ENCODE assay signal across 20 mouse cellular contexts in genomic region chr14:118194219-118194914, GRCm38 (mm10). TPM values are rescaled to one million over a fixed set of nuclear protein-coding genes. Genes with fewer than 3 reads are reported as not detected.
DNase-seq lines count a peak whose midpoint lies in the region; ATAC-seq and TF ChIP-seq lines count a peak whose summit lies in the region.
"Had no signal": no experiment of that assay in that cellular context is flagged by ENCODE, and none has a peak within 500 bp of the region (broad histone marks: within the 10 kb centered on the region; RNA-seq: fewer than 3 reads in every experiment).

No protein-coding gene starts in this region.

- no peak overlapping the region for H3K27ac ChIP-seq in hindbrain, postnatal 0 days
- no peak overlapping the region for H3K27ac ChIP-seq in hindbrain, embryonic 11.5 days (ENCODE audit: low read depth, low read length)
- H3K27ac ChIP-seq in liver, embryonic 13.5 days, result peak overlapping the region; percentile 2; the same call in 1 of the 2 replicates
- H3K27ac ChIP-seq in midbrain, embryonic 13.5 days, result peak overlapping the region; percentile 67; the same call in 1 of the 2 replicates
- H3K27ac ChIP-seq: embryonic facial prominence, embryonic 15.5 days; heart, adult 2 months; limb, embryonic 13.5 days had no signal

- H3K9ac ChIP-seq in hindbrain, postnatal 0 days (replicated peaks; ENCODE audit: low read length), result no peak overlapping the region
- H3K9ac ChIP-seq in hindbrain, embryonic 11.5 days (ENCODE audit: low read depth, low read length), result no peak overlapping the region
- no peak overlapping the region for H3K9ac ChIP-seq in liver, embryonic 13.5 days
- H3K9ac ChIP-seq in midbrain, embryonic 13.5 days (replicated peaks), result no peak overlapping the region
- H3K9ac ChIP-seq: embryonic facial prominence, embryonic 15.5 days; limb, embryonic 13.5 days had no signal

- H3K4me2 ChIP-seq in hindbrain, postnatal 0 days (ENCODE audit: low read depth, low read length), result 0 out of 2 replicates have a peak overlapping the region, but pooled peaks have one; percentile 11
- no peak overlapping the region for H3K4me2 ChIP-seq in hindbrain, embryonic 11.5 days (replicated peaks; ENCODE audit: low read depth, low read length)
- peak overlapping the region; percentile 30 for H3K4me2 ChIP-seq in liver, embryonic 13.5 days
- H3K4me2 ChIP-seq in midbrain, embryonic 13.5 days (replicated peaks), result peak overlapping the region; percentile 40
- H3K4me2 ChIP-seq: embryonic facial prominence, embryonic 15.5 days; limb, embryonic 13.5 days had no signal

- no peaks in the 10 kb centered on the region for H3K27me3 ChIP-seq in hindbrain, postnatal 0 days (ENCODE audit: insufficient read depth, low read length)
- no peaks in the 10 kb centered on the region; the same call in 1 of the 2 replicates for H3K27me3 ChIP-seq in hindbrain, embryonic 11.5 days (ENCODE audit: control insufficient read depth, insufficient read depth, low read length)
- H3K27me3 ChIP-seq in liver, embryonic 13.5 days, result 0 out of 2 replicates have a peak, but pooled peaks cover 3% of the 10 kb centered on the region
- peaks cover 42% of the 10 kb centered on the region for H3K27me3 ChIP-seq in midbrain, embryonic 13.5 days

- WGBS in hindbrain, postnatal 0 days, result 58% methylated on average over 13 of the region's 13 CpGs
- whole genome bisulfite sequencing in hindbrain, embryonic 11.5 days, result 64% methylated on average over 13 of the region's 13 CpGs
- whole genome bisulfite sequencing in liver, embryonic 13.5 days (ENCODE audit: insufficient replicate concordance), result 29% methylated on average over 13 of the region's 13 CpGs
- 32% methylated on average over 13 of the region's 13 CpGs for WGBS in midbrain, embryonic 13.5 days

- no peaks in the 10 kb centered on the region for H3K4me1 ChIP-seq in hindbrain, postnatal 0 days (ENCODE audit: insufficient read depth, low read length)
- H3K4me1 ChIP-seq in hindbrain, embryonic 11.5 days (replicated peaks; ENCODE audit: control insufficient read depth, insufficient read depth, low read length), result no peaks in the 10 kb centered on the region
- peaks cover 13% of the 10 kb centered on the region for H3K4me1 ChIP-seq in liver, embryonic 13.5 days (replicated peaks)
- H3K4me1 ChIP-seq in midbrain, embryonic 13.5 days (replicated peaks), result peaks cover 28% of the 10 kb centered on the region
- H3K4me1 ChIP-seq: embryonic facial prominence, embryonic 15.5 days; limb, embryonic 13.5 days had no signal

- DNase-seq in hindbrain, postnatal 0 days (ENCODE audit: low spot score), result no peak
- DNase-seq in hindbrain, embryonic 11.5 days (ENCODE audit: low spot score), result no peak
- peak; percentile 45 for DNase-seq in c-Kit-positive CD71-positive TER-119-negative erythroid progenitor cells, embryonic 14.5 days (ENCODE audit: low read depth)
- peak; percentile 38 for DNase-seq in liver, embryonic 13.5 days
- DNase-seq in adrenal gland, adult 8-10 months, result no peak
- no peak for DNase-seq in left cerebral cortex, adult 11 months (ENCODE audit: low spot score)
- DNase-seq in testis, postnatal 14 days (ENCODE audit: low spot score), result no peak
- DNase-seq: cerebellum, adult 11 months; heart, adult 2 months; heart, postnatal 10 days; kidney, adult 18-20 months; kidney, postnatal 25 days; lung, postnatal 4 days; thymus, postnatal 25 days had no signal

- ATAC-seq in hindbrain, postnatal 0 days, result no peak
- no peak for ATAC-seq in hindbrain, embryonic 11.5 days (ENCODE audit: low FRiP score)
- ATAC-seq in liver, embryonic 13.5 days (ENCODE audit: low read depth), result peak; percentile 71; the same call in 1 of the 2 replicates
- 0 out of 2 replicates have a peak, but pooled peaks have one; percentile 51 for ATAC-seq in midbrain, embryonic 13.5 days
- ATAC-seq: activated CD4-positive, CD25-positive, alpha-beta regulatory T cell, adult 4 months had no signal

- H3K9me3 ChIP-seq in hindbrain, postnatal 0 days (ENCODE audit: low read length), result no peaks in the 10 kb centered on the region
- no peaks in the 10 kb centered on the region for H3K9me3 ChIP-seq in hindbrain, embryonic 11.5 days (ENCODE audit: control insufficient read depth, low read length)
- H3K9me3 ChIP-seq in liver, embryonic 13.5 days (replicated peaks), result no peaks in the 10 kb centered on the region
- H3K9me3 ChIP-seq in midbrain, embryonic 13.5 days, result no peaks in the 10 kb centered on the region
- H3K9me3 ChIP-seq: embryonic facial prominence, embryonic 15.5 days; limb, embryonic 13.5 days had no signal

- TF ChIP-seq CTCF in hindbrain, postnatal 0 days (IDR thresholded peaks at IDR 0.05; ENCODE audit: low read depth), result no peak

- H3K36me3 ChIP-seq in hindbrain, postnatal 0 days (ENCODE audit: insufficient read depth, low read length), result no peaks in the 10 kb centered on the region
- no peaks in the 10 kb centered on the region for H3K36me3 ChIP-seq in hindbrain, embryonic 11.5 days (ENCODE audit: control insufficient read depth, insufficient read depth, low read length)
- no peaks in the 10 kb centered on the region for H3K36me3 ChIP-seq in liver, embryonic 13.5 days
- H3K36me3 ChIP-seq in midbrain, embryonic 13.5 days, result no peaks in the 10 kb centered on the region
- H3K36me3 ChIP-seq: embryonic facial prominence, embryonic 15.5 days; limb, embryonic 13.5 days had no signal

- H3K4me3 ChIP-seq in hindbrain, postnatal 0 days (ENCODE audit: low read length), result no peak overlapping the region
- H3K4me3 ChIP-seq in hindbrain, embryonic 11.5 days (ENCODE audit: low read depth, low read length), result no peak overlapping the region
- no peak overlapping the region for H3K4me3 ChIP-seq in liver, embryonic 13.5 days (replicated peaks)
- 0 out of 2 replicates have a peak overlapping the region, but pooled peaks have one; percentile 9 for H3K4me3 ChIP-seq in midbrain, embryonic 13.5 days (replicated peaks)
- H3K4me3 ChIP-seq: embryonic facial prominence, embryonic 15.5 days; heart, adult 2 months; limb, embryonic 13.5 days; myocyte had no signal

RNA-seq across cellular contexts. Expression of gene Sox21, which starts 42.5 kb away (rescaled TPM):
- total RNA-seq in hindbrain, postnatal 0 days (2014; rRNA removed), result 15.9 and 20.1 TPM in 2 replicates
- polyA plus RNA-seq in hindbrain, postnatal 0 days (2015; fragmentation: Nextera tagmentation; extraction: Ambion mirVana), result 4.1 TPM in 2 replicates
- polyA plus RNA-seq in hindbrain, embryonic 11.5 days (2014; fragmentation: Nextera tagmentation; extraction: Ambion mirVana), result 10.7 and 12.6 TPM in 2 replicates
- not detected in 2 replicates for polyA plus RNA-seq in liver, embryonic 13.5 days (2015; fragmentation: Nextera tagmentation; extraction: Ambion mirVana)
- polyA plus RNA-seq in midbrain, embryonic 13.5 days (2015; fragmentation: Nextera tagmentation; extraction: Ambion mirVana), result 12.2 and 16.7 TPM in 2 replicates
- total RNA-seq in adrenal gland, adult 8-10 months (2022), result under 1 TPM in 3 of 4 experiments, not detected in 1; 0.09 to 0.17 (median 0.17) TPM
- total RNA-seq: common myeloid progenitor, adult 5-6 weeks; heart, adult 2 months; heart, postnatal 10 days had no signal
- polyA plus RNA-seq: activated CD4-positive, CD25-positive, alpha-beta regulatory T cell, adult 4 months; myocyte had no signal

RNA-seq across cellular contexts. Expression of gene Gpr180, which starts 57.4 kb away (rescaled TPM):
- total RNA-seq in hindbrain, postnatal 0 days (2014; rRNA removed), result 53.7 and 68.2 TPM in 2 replicates
- 50.1 and 50.4 TPM in 2 replicates for polyA plus RNA-seq in hindbrain, postnatal 0 days (2015; fragmentation: Nextera tagmentation; extraction: Ambion mirVana)
- polyA plus RNA-seq in hindbrain, embryonic 11.5 days (2014; fragmentation: Nextera tagmentation; extraction: Ambion mirVana), result 35.8 and 36.2 TPM in 2 replicates
- polyA plus RNA-seq in liver, embryonic 13.5 days (2015; fragmentation: Nextera tagmentation; extraction: Ambion mirVana), result 13.8 and 14.7 TPM in 2 replicates
- polyA plus RNA-seq in midbrain, embryonic 13.5 days (2015; fragmentation: Nextera tagmentation; extraction: Ambion mirVana), result 33.4 and 34.6 TPM in 2 replicates
- 10 to 100 TPM; 29.0 to 32.3 (median 31.5) TPM for total RNA-seq in adrenal gland, adult 8-10 months (2022)

Comparison
In these comparisons a context has a peak if more than half of its experiments do, and no peak if none do; other contexts are left out.
1. ATAC-seq: peak in liver, embryonic 13.5 days (single experiment) and midbrain, embryonic 13.5 days (single experiment); none in hindbrain, postnatal 0 days (single experiment) and hindbrain, embryonic 11.5 days (single experiment).
2. DNase-seq: peak in c-Kit-positive CD71-positive TER-119-negative erythroid progenitor cells, embryonic 14.5 days (single experiment) and liver, embryonic 13.5 days (single experiment); none in hindbrain, postnatal 0 days (single experiment), hindbrain, embryonic 11.5 days (single experiment), adrenal gland, adult 8-10 months (single experiment), left cerebral cortex, adult 11 months (single experiment) and testis, postnatal 14 days (single experiment).
3. H3K27ac ChIP-seq: peak in liver, embryonic 13.5 days (single experiment) and midbrain, embryonic 13.5 days (single experiment); none in hindbrain, postnatal 0 days (single experiment) and hindbrain, embryonic 11.5 days (single experiment).